Mouse (Mus musculus) CH12.LX (cell line): ENCODE data around the gene Frem2. TPM values are rescaled to one million over a fixed set of nuclear protein-coding genes. Genes with fewer than 3 reads are reported as not detected.

Experiments used
- DNase-seq: peaks from one replicate; pipeline ENCODE4 v3.0.0-alpha.2; 2013; ENCODE audit errors: extremely low read depth
- H3K27ac ChIP-seq: 2 replicates; pipeline ENCODE4 v1.5.1; 2012; ENCODE audit warnings: low read depth, mild to moderate bottlenecking, control low read depth, moderate library complexity; ENCODE audit not compliant: insufficient read depth
- H3K27me3 ChIP-seq: replicated peaks from 2 replicates; pipeline ENCODE3; 2012; ENCODE audit warnings: inconsistent platforms
- H3K36me3 ChIP-seq, 2 experiments: replicated peaks in 1 of 2; 2 replicates each; pipeline versions ENCODE3 to v1.6.1; 2012; ENCODE audit warnings: inconsistent platforms in 1 of 2, low read length in 1 of 2, mild to moderate bottlenecking in 1 of 2, mixed read lengths in 1 of 2, moderate library complexity in 1 of 2; ENCODE audit not compliant: control insufficient read depth in 1 of 2, insufficient read depth in 1 of 2
- H3K4me1 ChIP-seq, 2 experiments: 2 replicates each; pipeline ENCODE4 v1.6.1; 2012; ENCODE audit warnings: inconsistent platforms in 1 of 2, moderate library complexity in 1 of 2; ENCODE audit not compliant: insufficient read depth in 2 of 2, control insufficient read depth in 1 of 2
- H3K4me2 ChIP-seq: 2 replicates; pipeline ENCODE4 v1.6.1; 2012; ENCODE audit warnings: low read depth, mild to moderate bottlenecking, control low read depth; ENCODE audit not compliant: poor library complexity, insufficient read depth, severe bottlenecking
- H3K4me3 ChIP-seq, 3 experiments: fragments of 150-350 bp in 1 of 3; sonication (generic) in 1 of 3; replicated peaks in 1 of 3; 2 replicates each; pipeline versions ENCODE3 to v1.5.1; 2011 to 2012; ENCODE audit warnings: low read depth in 2 of 3, low read length in 2 of 3, mild to moderate bottlenecking in 2 of 3, moderate library complexity in 2 of 3, control low read depth in 1 of 3, improper control_type of control experiment in 1 of 3, inconsistent platforms in 1 of 3, mixed read lengths in 1 of 3; ENCODE audit not compliant: poor library complexity in 1 of 3
- H3K79me2 ChIP-seq: replicated peaks from 2 replicates; pipeline ENCODE4 v1.6.1; 2012; ENCODE audit warnings: mild to moderate bottlenecking, moderate library complexity; ENCODE audit not compliant: control insufficient read depth, poor library complexity, insufficient read depth, severe bottlenecking; ENCODE audit errors: extremely low read depth
- H3K9ac ChIP-seq: 2 replicates; pipeline ENCODE4 v1.6.1; 2012; ENCODE audit warnings: low read depth, mild to moderate bottlenecking, control low read depth, moderate library complexity; ENCODE audit not compliant: insufficient read depth
- H3K9me3 ChIP-seq: replicated peaks from 2 replicates; pipeline ENCODE3; 2012; ENCODE audit warnings: low read length, inconsistent platforms, mixed read lengths
- BHLHE40 ChIP-seq: IDR thresholded peaks from 2 replicates; pipeline ENCODE4 v1.6.1; 2011; ENCODE audit warnings: mild to moderate bottlenecking, low read depth, low read length, improper control_type of control experiment
- CHD1 ChIP-seq: IDR thresholded peaks from 2 replicates; pipeline ENCODE4 v1.6.1; 2012; ENCODE audit warnings: low read depth, low read length, improper control_type of control experiment, inconsistent platforms
- CHD2 ChIP-seq: IDR thresholded peaks from 2 replicates; pipeline ENCODE4 v1.6.1; 2011; ENCODE audit warnings: low read length, improper control_type of control experiment
- CTCF ChIP-seq, 2 experiments: IDR thresholded peaks in 1 of 2; conservative IDR thresholded peaks in 1 of 2; 2 replicates each; pipeline ENCODE4 v1.5.1; 2011 to 2012; ENCODE audit warnings: low read depth in 2 of 2, low read length in 2 of 2, improper control_type of control experiment in 1 of 2, inconsistent platforms in 1 of 2, mild to moderate bottlenecking in 1 of 2, moderate library complexity in 1 of 2
- E2F4 ChIP-seq: IDR thresholded peaks from 2 replicates; pipeline ENCODE4 v1.6.1; 2011; ENCODE audit warnings: low read depth, low read length, improper control_type of control experiment; ENCODE audit not compliant: insufficient replicate concordance
- ELF1 ChIP-seq: IDR thresholded peaks from 2 replicates; pipeline ENCODE4 v1.6.1; 2014; ENCODE audit warnings: low read depth, mild to moderate bottlenecking, inconsistent platforms, low read length, improper control_type of control experiment
- HCFC1 ChIP-seq: IDR thresholded peaks from 2 replicates; pipeline ENCODE4 v1.6.1; 2012; ENCODE audit warnings: low read depth, mild to moderate bottlenecking, inconsistent platforms, low read length, improper control_type of control experiment
- IRF4 ChIP-seq: IDR thresholded peaks from 2 replicates; pipeline ENCODE4 v1.6.1; 2014; ENCODE audit warnings: low read depth, mild to moderate bottlenecking, inconsistent platforms, low read length, improper control_type of control experiment
- JUN ChIP-seq: IDR thresholded peaks from 2 replicates; pipeline ENCODE4 v1.6.1; 2011; ENCODE audit warnings: low read depth, mild to moderate bottlenecking, low read length, improper control_type of control experiment, moderate library complexity; ENCODE audit not compliant: insufficient read depth
- KAT2A ChIP-seq: IDR thresholded peaks from 2 replicates; pipeline ENCODE4 v1.6.1; 2012; ENCODE audit warnings: low read length, improper control_type of control experiment, inconsistent platforms; ENCODE audit not compliant: insufficient replicate concordance
- MAFK ChIP-seq: IDR thresholded peaks from 2 replicates; pipeline ENCODE4 v1.6.1; 2011; ENCODE audit warnings: low read length, improper control_type of control experiment; ENCODE audit not compliant: insufficient replicate concordance
- MAX ChIP-seq: IDR thresholded peaks from 2 replicates; pipeline ENCODE4 v1.6.1; 2011; ENCODE audit warnings: low read length, improper control_type of control experiment
- MXI1 ChIP-seq: IDR thresholded peaks from 2 replicates; pipeline ENCODE4 v1.6.1; 2011; ENCODE audit warnings: mild to moderate bottlenecking, low read depth, low read length, improper control_type of control experiment
- NELFE ChIP-seq: IDR thresholded peaks from 2 replicates; pipeline ENCODE4 v1.6.1; 2011; ENCODE audit warnings: low read depth, low read length, improper control_type of control experiment
- NRF1 ChIP-seq: IDR thresholded peaks from 2 replicates; pipeline ENCODE4 v1.6.1; 2014; ENCODE audit warnings: low read depth, mild to moderate bottlenecking, inconsistent platforms, low read length, improper control_type of control experiment, moderate library complexity
- PAX5 ChIP-seq: IDR thresholded peaks from 2 replicates; pipeline ENCODE4 v1.6.1; 2012; ENCODE audit warnings: low read length, inconsistent platforms, mixed read lengths
- POLR2A ChIP-seq: IDR thresholded peaks from 2 replicates; pipeline ENCODE4 v1.6.1; 2011; ENCODE audit warnings: low read depth, mild to moderate bottlenecking, improper control_type of control experiment, low read length
- POLR2AphosphoS2 ChIP-seq: IDR thresholded peaks from 2 replicates; pipeline ENCODE4 v1.6.1; 2011; ENCODE audit warnings: low read depth, low read length, improper control_type of control experiment
- RAD21 ChIP-seq: IDR thresholded peaks from 2 replicates; pipeline ENCODE4 v1.6.1; 2011; ENCODE audit warnings: low read depth, mild to moderate bottlenecking, low read length, improper control_type of control experiment, moderate library complexity
- SIN3A ChIP-seq: IDR thresholded peaks from 2 replicates; pipeline ENCODE4 v1.6.1; 2012; ENCODE audit warnings: low read length, improper control_type of control experiment, inconsistent platforms
- TBP ChIP-seq: conservative IDR thresholded peaks from 2 replicates; pipeline ENCODE4 v1.6.1; 2011; ENCODE audit warnings: low read depth, low read length, improper control_type of control experiment
- TCF12 ChIP-seq: IDR thresholded peaks from 2 replicates; pipeline ENCODE4 v1.6.1; 2014; ENCODE audit warnings: low read depth, mild to moderate bottlenecking, inconsistent platforms, low read length, improper control_type of control experiment
- UBTF ChIP-seq: IDR thresholded peaks from 2 replicates; pipeline ENCODE4 v1.6.1; 2012; ENCODE audit warnings: low read depth, mild to moderate bottlenecking, inconsistent platforms, low read length, improper control_type of control experiment, moderate library complexity
- USF2 ChIP-seq: conservative IDR thresholded peaks from 2 replicates; pipeline ENCODE4 v1.6.1; 2011; ENCODE audit warnings: low read depth, low read length, improper control_type of control experiment
- ZC3H11A ChIP-seq: IDR thresholded peaks from 2 replicates; pipeline ENCODE4 v1.6.1; 2012; ENCODE audit warnings: low read depth, mild to moderate bottlenecking, inconsistent platforms, low read length, improper control_type of control experiment
- ZKSCAN1 ChIP-seq: IDR thresholded peaks from 2 replicates; pipeline ENCODE4 v1.6.1; 2012; ENCODE audit warnings: low read depth, inconsistent platforms, low read length, improper control_type of control experiment, borderline replicate concordance
- ZMIZ1 ChIP-seq: IDR thresholded peaks from 2 replicates; pipeline ENCODE4 v1.6.1; 2012; ENCODE audit warnings: low read depth, mild to moderate bottlenecking, inconsistent platforms, low read length, improper control_type of control experiment
- ZNF384 ChIP-seq: IDR thresholded peaks from 2 replicates; pipeline ENCODE4 v1.6.1; 2012; ENCODE audit warnings: low read depth, low read length, improper control_type of control experiment, inconsistent platforms
- dilution Hi-C: fragments of 300-500 bp; cut with MboI; formaldehyde crosslinking; loops from 2 replicates; pipeline ENCODE4 v1.14.3; 2020; ENCODE audit warnings: low sequenced_read_pairs; ENCODE audit not compliant: extremely low pct_unique_long_range_greater_than_20kb, extremely low pct_ligation_motif_present
- in situ Hi-C: fragments of 300-500 bp; cut with MboI; formaldehyde crosslinking; loops from 3 replicates; pipeline ENCODE4 v1.14.3; 2019; ENCODE audit warnings: low sequenced_read_pairs, low pct_ligation_motif_present, low pct_unique_long_range_greater_than_20kb, mixed read lengths
- polyA plus RNA-seq: library from polyadenylated mRNA; unstranded; fragments of >175 nt; gene quantifications from 2 replicates; pipeline ENCODE4 v1.2.1, GENCODE M21; 2012; ENCODE audit warnings: low read depth; ENCODE audit not compliant: insufficient read length
- total RNA-seq, 2 experiments: library from RNA; depleted of rRNA; stranded (reverse); fragments of 300-350 nt in 1 of 2; fragments of >200 nt in 1 of 2; gene quantifications; 2 replicates each; pipeline ENCODE4 v1.2.3; 2012 to 2014

Gene Frem2
- total and polyA plus RNA-seq, 3 experiments = 0.04 to 0.09 (median 0.04) TPM

DNA sequence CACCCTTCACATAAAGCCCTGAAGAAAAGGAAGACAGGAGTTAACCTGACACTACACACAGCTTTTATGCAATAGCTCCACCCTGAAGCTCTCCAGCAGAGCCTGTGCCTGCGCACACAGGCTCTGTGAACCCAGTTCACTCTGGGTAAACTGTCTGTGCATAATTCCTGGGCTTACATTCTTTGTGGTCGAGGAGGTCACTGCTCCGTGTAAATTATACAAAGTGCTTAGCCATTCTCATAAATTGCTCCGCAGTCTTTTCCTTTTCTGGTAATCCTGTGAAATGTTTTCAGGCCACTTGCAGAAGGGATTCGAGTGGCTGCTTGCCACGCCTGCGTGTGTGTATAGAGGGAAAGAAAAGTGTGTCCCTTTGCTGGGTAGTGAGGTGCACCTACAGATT lies 92.6 kb downstream of the Frem2 start:
- Histone ChIP-seq H3K79me2 (no peaks in the 10 kb centered on the region), H3K4me2 (no peak overlapping the region), H3K36me3 (no peaks in the 10 kb centered on the region), H3K9ac (no peak overlapping the region), H3K4me1 (peaks cover 0 to 19% of the 10 kb centered on the region in 2 experiments; a peak in 2 of 4 replicates), H3K4me3 (no peak overlapping the region), H3K27ac (no peak overlapping the region), H3K27me3 (no peaks in the 10 kb centered on the region), H3K9me3 (no peaks in the 10 kb centered on the region)
- no peak for DNase-seq
- dilution Hi-C loops (no loop called here), in situ Hi-C loops (no loop called here)
- no peak for TF ChIP-seq PAX5
- no peak for TF ChIP-seq CHD2
- no peak for TF ChIP-seq TCF12
- no peak for TF ChIP-seq E2F4
- no peak for TF ChIP-seq MXI1
- no peak for TF ChIP-seq KAT2A
- no peak for TF ChIP-seq BHLHE40
- TF ChIP-seq IRF4 = no peak
- no peak for TF ChIP-seq NELFE
- TF ChIP-seq MAFK = no peak
- no peak for TF ChIP-seq RAD21
- no peak for TF ChIP-seq ELF1
- TF ChIP-seq HCFC1 = no peak
- TF ChIP-seq NRF1 = no peak
- TF ChIP-seq CHD1 = no peak
- TF ChIP-seq POLR2AphosphoS2 = no peak
- TF ChIP-seq ZMIZ1 = no peak
- no peak for TF ChIP-seq TBP
- TF ChIP-seq JUN = no peak

DNA sequence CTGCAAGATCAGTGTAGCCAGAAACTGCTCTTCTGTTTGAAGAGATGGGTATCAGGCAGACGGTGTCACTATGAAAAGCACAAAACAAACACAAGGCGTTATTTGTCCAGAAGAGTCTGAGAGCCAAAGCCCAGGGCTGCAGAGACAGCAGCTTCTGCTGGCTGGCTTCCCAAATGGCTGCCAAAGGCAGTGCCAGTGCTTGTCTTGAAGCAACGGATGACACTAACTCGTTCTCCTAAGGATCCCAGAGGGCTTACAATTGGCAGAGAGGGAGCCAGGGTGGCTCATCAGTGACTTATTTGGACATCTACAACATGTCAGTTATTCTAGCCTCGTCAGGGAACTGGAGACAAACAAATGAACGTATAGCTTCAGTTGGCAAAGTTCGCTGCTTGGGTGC lies 93.4 kb downstream of the Frem2 start:
- no peak for TF ChIP-seq NELFE
- TF ChIP-seq ZKSCAN1 = no peak
- TF ChIP-seq ELF1 = no peak
- no peak for TF ChIP-seq HCFC1
- no peak for TF ChIP-seq CTCF (conservative IDR thresholded peaks at IDR 0.05 in 1 of 2, IDR thresholded peaks at IDR 0.05 in 1 of 2; ENCODE audit: low read depth in 2 of 2, low read length in 2 of 2)
- no peak for TF ChIP-seq ZC3H11A
- TF ChIP-seq CHD2 = no peak
- no peak for TF ChIP-seq NRF1
- no peak for TF ChIP-seq POLR2A
- no peak for TF ChIP-seq UBTF
- TF ChIP-seq MAFK = no peak
- no peak for TF ChIP-seq SIN3A
- no peak for TF ChIP-seq KAT2A
- no peak for TF ChIP-seq JUN
- no peak for TF ChIP-seq ZNF384
- no peak for TF ChIP-seq BHLHE40
- TF ChIP-seq MAX = no peak
- TF ChIP-seq USF2 = no peak
- no peak for TF ChIP-seq TBP
- TF ChIP-seq CHD1 = no peak
- H3K79me2 ChIP-seq = no peaks in the 10 kb centered on the region
- no peak overlapping the region for H3K4me2 ChIP-seq
- no peaks in the 10 kb centered on the region for H3K36me3 ChIP-seq
- H3K9ac ChIP-seq = no peak overlapping the region
- in situ Hi-C loops = no loop called here
- H3K27ac ChIP-seq = no peak overlapping the region
- no peaks in the 10 kb centered on the region for H3K9me3 ChIP-seq
- DNase-seq = no peak
- peaks cover 0 to 19% of the 10 kb centered on the region in 2 experiments; a peak in 2 of 4 replicates for H3K4me1 ChIP-seq
- dilution Hi-C loops = no loop called here
- H3K27me3 ChIP-seq = no peaks in the 10 kb centered on the region
- H3K4me3 ChIP-seq = no peak overlapping the region
